Mouse (Mus musculus): ENCODE measurements around the gene Elfn2. TPM values are rescaled to one million over a fixed set of nuclear protein-coding genes. Genes with fewer than 3 reads are reported as not detected.

Gene Elfn2
- polyA plus RNA-seq, 1 experiment from 2014 or later, result 0.03 TPM

DNA sequence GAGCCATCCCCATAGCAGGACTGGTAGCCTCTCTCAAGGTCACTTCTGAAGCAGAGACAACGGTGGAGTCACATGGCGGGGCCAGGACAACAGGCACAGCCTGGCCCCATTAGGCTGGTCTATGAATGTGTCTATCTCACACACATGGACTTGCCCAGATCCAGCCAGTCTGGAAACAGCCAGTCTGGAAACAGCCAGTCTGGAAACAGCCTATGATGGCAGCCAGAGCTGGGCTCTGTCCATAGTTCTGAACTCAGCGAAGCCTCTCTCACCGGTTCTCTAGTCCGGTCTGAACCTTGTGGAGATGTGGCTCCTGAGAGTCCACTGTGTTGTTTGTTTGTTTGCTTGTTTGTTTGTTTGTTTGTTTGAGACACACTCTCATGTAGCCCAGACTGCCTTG is 31.3 kb upstream of the Elfn2 start:
- H3K27ac ChIP-seq, result no peak overlapping the region
- 42% methylated on average over 5 of the region's 5 CpGs for WGBS
- no peak overlapping the region for H3K4me2 ChIP-seq
- no peaks in the 10 kb centered on the region for H3K4me1 ChIP-seq (replicated peaks)
- H3K9me3 ChIP-seq, result no peaks in the 10 kb centered on the region
- ATAC-seq (ENCODE audit: insufficient number of reproducible peaks, insufficient read depth, low FRiP score, low TSS enrichment, low read depth), result no peak
- no peaks in the 10 kb centered on the region for H3K36me3 ChIP-seq
- H3K27me3 ChIP-seq, result no peaks in the 10 kb centered on the region
- H3K4me3 ChIP-seq (replicated peaks), result no peak overlapping the region
- no peak overlapping the region for H3K9ac ChIP-seq (replicated peaks)

DNA sequence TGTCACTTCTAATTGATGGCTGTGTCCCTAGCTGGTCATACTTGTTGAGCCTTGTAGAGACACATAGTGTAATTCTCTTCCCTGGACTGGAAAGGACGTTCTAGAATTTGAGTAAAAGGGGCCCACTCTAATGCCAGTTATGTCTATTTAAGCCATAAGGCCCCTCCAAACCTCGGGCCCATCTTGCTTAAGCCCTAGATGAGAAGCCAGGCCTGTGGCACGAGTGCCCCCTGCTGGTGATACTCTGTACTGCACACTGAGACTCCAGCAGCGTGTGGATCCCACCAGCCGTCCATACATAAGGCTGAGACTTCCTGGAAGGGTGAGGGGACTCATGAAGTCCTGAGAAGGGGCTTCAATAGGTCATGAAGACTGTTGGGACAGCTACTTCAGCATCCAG is 25.6 kb upstream of the Elfn2 start:
- no peak overlapping the region for H3K4me2 ChIP-seq
- 4% methylated on average over 5 of the region's 5 CpGs for WGBS
- no peak overlapping the region for H3K27ac ChIP-seq
- no peaks in the 10 kb centered on the region for H3K4me1 ChIP-seq (replicated peaks)
- no peak overlapping the region for H3K4me3 ChIP-seq (replicated peaks)
- H3K9ac ChIP-seq (replicated peaks), result no peak overlapping the region
- no peak for ATAC-seq (ENCODE audit: insufficient number of reproducible peaks, insufficient read depth, low FRiP score, low TSS enrichment, low read depth)
- H3K36me3 ChIP-seq, result no peaks in the 10 kb centered on the region
- no peaks in the 10 kb centered on the region for H3K9me3 ChIP-seq
- H3K27me3 ChIP-seq, result no peaks in the 10 kb centered on the region; the same call in 1 of the 2 replicates

DNA sequence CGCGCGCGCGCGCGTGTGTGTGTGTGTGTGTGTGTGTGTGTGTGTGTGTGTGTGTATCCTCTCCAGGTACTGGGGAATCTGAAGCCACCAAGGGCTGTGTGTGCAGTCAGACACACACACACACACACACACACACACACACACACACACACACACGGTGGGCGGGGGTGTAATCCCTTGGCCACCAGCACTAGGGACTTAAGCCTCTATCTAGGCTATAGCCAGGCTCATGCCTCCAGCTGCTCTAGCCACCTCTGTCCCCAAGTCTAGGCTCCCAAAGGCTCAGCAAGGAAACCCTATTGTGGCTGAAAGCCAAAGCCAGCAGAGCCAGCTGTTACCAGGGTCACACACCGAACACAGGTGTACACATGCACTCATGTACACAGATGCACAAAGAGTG is 24.3 kb upstream of the Elfn2 start:
- H3K9ac ChIP-seq (replicated peaks), result no peak overlapping the region
- ATAC-seq (ENCODE audit: insufficient number of reproducible peaks, insufficient read depth, low FRiP score, low TSS enrichment, low read depth), result no peak
- no peak overlapping the region for H3K4me3 ChIP-seq (replicated peaks)
- H3K36me3 ChIP-seq, result no peaks in the 10 kb centered on the region
- peaks cover 1% of the 10 kb centered on the region; the same call in 1 of the 2 replicates for H3K27me3 ChIP-seq
- H3K4me1 ChIP-seq (replicated peaks), result no peaks in the 10 kb centered on the region
- no peak overlapping the region for H3K4me2 ChIP-seq
- 78% methylated on average over 3 of the region's 10 CpGs for WGBS
- no peak overlapping the region for H3K27ac ChIP-seq
- H3K9me3 ChIP-seq, result no peaks in the 10 kb centered on the region

DNA sequence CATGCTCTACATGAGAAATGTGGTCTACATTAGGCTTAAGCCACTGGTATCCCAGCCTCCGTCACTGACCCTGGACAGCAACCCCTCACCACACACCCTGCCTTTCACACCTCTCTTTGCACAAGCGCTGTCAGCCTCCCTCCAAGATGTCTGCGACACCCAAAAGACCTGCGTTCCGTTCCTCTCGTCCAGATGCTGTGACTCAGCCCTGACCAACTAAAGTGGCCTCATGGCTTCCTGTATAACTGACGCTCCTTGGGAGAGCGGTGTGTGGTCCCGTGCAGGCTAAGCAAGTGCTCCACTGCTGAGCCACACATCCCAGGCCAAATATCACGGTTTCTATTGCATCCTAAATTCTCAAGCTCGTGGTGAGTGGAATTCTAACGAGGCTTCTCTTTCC is 22.1 kb upstream of the Elfn2 start:
- Histone ChIP-seq H3K9me3 (no peaks in the 10 kb centered on the region), H3K4me3 (replicated peaks) (no peak overlapping the region), H3K36me3 (no peaks in the 10 kb centered on the region), H3K9ac (replicated peaks) (no peak overlapping the region), H3K4me2 (no peak overlapping the region), H3K4me1 (replicated peaks) (no peaks in the 10 kb centered on the region), H3K27me3 (peaks cover 23% of the 10 kb centered on the region), H3K27ac (no peak overlapping the region)
- no peak for ATAC-seq (ENCODE audit: insufficient number of reproducible peaks, insufficient read depth, low FRiP score, low TSS enrichment, low read depth)
- 52% methylated on average over 12 of the region's 12 CpGs for WGBS

DNA sequence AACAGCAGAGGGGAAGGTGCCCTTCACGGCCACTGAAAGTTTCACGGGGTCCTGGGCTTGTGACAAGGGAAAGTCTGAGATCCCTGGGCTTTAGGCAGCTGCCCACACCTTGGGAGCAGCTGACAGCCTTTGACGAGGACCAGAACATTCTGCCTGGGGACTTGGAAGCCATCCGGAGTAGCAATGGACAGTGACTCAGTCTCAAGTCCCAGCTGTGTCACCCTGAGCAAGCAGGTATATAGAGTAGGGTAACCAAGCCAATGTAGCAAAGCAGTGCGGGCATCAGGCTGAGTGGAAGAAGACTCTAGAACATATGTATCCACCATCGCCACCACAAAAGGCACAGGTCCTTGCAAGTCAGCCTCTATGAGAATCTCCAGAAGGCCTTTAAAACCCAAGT is 18.6 kb upstream of the Elfn2 start:
- no peaks in the 10 kb centered on the region for H3K4me1 ChIP-seq (replicated peaks)
- H3K27ac ChIP-seq, result no peak overlapping the region
- no peaks in the 10 kb centered on the region for H3K36me3 ChIP-seq
- H3K9ac ChIP-seq (replicated peaks), result no peak overlapping the region
- peaks cover 31% of the 10 kb centered on the region for H3K27me3 ChIP-seq
- no peak overlapping the region for H3K4me2 ChIP-seq
- 41% methylated on average over 6 of the region's 6 CpGs for WGBS
- no peak overlapping the region for H3K4me3 ChIP-seq (replicated peaks)
- no peak for ATAC-seq (ENCODE audit: insufficient number of reproducible peaks, insufficient read depth, low FRiP score, low TSS enrichment, low read depth)
- H3K9me3 ChIP-seq, result no peaks in the 10 kb centered on the region

DNA sequence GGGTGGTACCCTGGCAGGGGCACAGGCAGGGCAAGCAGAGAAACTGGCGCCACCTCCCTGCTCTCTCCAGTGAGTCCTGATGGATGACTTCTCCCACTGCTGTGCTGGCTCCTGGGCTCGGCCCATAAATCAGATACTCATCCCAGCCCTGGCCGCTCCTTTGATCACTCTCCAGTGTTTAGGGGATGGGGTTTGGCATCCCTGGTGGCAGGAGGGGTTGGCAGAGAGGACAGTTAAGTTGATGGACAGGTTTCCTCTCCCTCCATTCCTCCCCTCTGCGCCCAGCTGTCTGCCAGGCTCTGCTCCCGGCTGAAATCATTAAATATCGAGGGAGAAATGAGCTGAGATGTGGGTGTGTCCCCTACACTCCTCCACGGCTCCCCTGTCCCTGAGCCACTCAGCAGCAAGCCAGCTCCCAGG is 18.1 kb upstream of the Elfn2 start:
- WGBS, result 10% methylated on average over 7 of the region's 7 CpGs
- H3K4me3 ChIP-seq (replicated peaks), result no peak overlapping the region
- H3K4me1 ChIP-seq (replicated peaks), result no peaks in the 10 kb centered on the region
- no peak overlapping the region for H3K27ac ChIP-seq
- H3K9ac ChIP-seq (replicated peaks), result no peak overlapping the region
- H3K9me3 ChIP-seq, result no peaks in the 10 kb centered on the region
- H3K27me3 ChIP-seq, result peaks cover 31% of the 10 kb centered on the region
- no peak overlapping the region for H3K4me2 ChIP-seq
- no peaks in the 10 kb centered on the region for H3K36me3 ChIP-seq
- ATAC-seq (ENCODE audit: insufficient number of reproducible peaks, insufficient read depth, low FRiP score, low TSS enrichment, low read depth), result no peak

DNA sequence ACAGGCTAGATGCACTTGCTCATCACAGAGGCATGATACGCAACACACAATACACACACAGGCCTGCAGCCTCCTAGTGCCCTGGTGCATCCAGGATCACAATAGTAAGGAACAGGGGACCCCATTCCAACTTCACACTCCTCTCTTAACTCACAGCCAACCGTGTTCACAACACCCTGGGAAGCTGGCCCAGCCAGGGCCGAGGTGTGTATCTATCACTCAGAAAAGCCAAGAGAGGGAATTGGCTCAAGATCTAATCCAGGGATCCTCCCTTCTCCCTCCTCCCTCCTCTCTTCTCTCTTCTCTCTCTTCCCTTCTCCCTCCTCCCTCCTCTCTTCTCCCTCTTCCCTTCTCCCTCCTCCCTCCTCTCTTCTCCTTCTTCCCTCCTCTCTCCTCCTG is 17.6 kb upstream of the Elfn2 start:
- Histone ChIP-seq H3K27me3 (peaks cover 31% of the 10 kb centered on the region), H3K4me3 (replicated peaks) (no peak overlapping the region), H3K9me3 (no peaks in the 10 kb centered on the region), H3K9ac (replicated peaks) (no peak overlapping the region), H3K4me2 (no peak overlapping the region), H3K27ac (no peak overlapping the region), H3K4me1 (replicated peaks) (no peaks in the 10 kb centered on the region), H3K36me3 (no peaks in the 10 kb centered on the region)
- WGBS, result 50% methylated on average over 3 of the region's 3 CpGs
- ATAC-seq (ENCODE audit: insufficient number of reproducible peaks, insufficient read depth, low FRiP score, low TSS enrichment, low read depth), result no peak

DNA sequence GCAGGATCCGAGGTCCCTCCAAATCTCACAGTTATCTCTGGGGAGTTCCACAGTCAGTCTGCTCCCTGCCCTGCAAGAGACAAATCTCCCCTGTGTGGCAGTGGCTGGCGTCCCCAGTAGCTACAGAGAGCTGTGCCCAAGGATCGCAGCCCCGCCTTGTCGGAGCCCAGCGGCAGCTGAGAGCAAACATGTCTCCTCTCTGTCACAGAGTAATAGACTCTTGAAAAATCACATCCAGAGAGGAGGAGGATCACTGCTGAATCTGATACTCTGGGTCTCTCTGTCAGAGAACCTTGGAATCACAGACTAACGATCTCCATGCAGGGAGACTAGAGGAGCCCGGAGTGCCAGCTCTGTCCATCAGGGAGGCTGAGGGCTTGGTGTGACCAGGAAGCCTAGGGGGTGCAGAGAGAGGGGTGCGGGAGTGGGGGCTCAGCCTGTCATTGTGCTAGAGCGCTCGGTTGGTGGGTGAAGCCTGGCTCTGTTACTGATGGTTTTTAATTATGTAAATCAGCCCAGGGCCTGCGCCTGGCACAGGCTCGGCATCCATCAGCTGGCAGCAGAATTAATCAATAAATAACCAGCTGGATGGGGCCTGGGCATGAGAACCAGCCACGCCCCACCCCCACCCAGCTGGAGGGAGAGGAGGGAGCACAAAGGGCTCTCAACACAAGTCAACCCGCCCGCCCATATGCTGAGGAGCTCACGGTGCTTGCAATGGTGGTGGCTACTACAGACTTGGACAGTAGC is 17.0 kb upstream of the Elfn2 start:
- ATAC-seq (ENCODE audit: insufficient number of reproducible peaks, insufficient read depth, low FRiP score, low TSS enrichment, low read depth), result no peak
- WGBS, result 40% methylated on average over 17 of the region's 17 CpGs

DNA sequence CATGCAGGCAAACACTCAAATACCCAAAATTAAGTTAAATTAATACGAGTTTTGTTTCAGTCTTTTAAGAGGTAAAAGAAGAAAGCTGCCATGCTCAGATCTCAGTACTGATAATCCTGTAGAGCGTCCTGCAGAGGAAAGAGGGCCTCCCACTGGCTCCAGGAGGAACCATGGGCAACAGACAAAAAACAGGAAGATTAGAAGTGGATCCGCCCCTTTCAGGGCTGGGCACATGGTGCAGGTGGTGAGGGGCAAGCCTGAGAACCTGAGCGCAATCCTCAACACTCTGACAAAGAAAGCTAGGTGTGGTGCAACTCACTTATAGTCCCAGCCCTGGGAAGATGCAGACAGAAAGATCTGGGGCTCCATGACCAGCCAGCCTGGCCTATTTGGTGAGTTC is 13.3 kb upstream of the Elfn2 start:
- H3K27me3 ChIP-seq, result peaks cover 23% of the 10 kb centered on the region
- no peak overlapping the region for H3K4me3 ChIP-seq (replicated peaks)
- 68% methylated on average over 4 of the region's 4 CpGs for WGBS
- H3K4me1 ChIP-seq (replicated peaks), result no peaks in the 10 kb centered on the region
- no peak overlapping the region for H3K9ac ChIP-seq (replicated peaks)
- H3K4me2 ChIP-seq, result no peak overlapping the region
- H3K9me3 ChIP-seq, result no peaks in the 10 kb centered on the region
- no peak overlapping the region for H3K27ac ChIP-seq
- no peaks in the 10 kb centered on the region for H3K36me3 ChIP-seq
- no peak for ATAC-seq (ENCODE audit: insufficient number of reproducible peaks, insufficient read depth, low FRiP score, low TSS enrichment, low read depth)

More for the DNA sequence above, 17.0 kb upstream of the Elfn2 start:
- Histone ChIP-seq H3K36me3 (no peaks in the 10 kb centered on the region), H3K4me1 (replicated peaks) (no peaks in the 10 kb centered on the region), H3K9ac (replicated peaks) (no peak overlapping the region), H3K27me3 (peaks cover 31% of the 10 kb centered on the region), H3K27ac (no peak overlapping the region), H3K4me2 (no peak overlapping the region), H3K4me3 (replicated peaks) (no peak overlapping the region), H3K9me3 (no peaks in the 10 kb centered on the region)

DNA sequence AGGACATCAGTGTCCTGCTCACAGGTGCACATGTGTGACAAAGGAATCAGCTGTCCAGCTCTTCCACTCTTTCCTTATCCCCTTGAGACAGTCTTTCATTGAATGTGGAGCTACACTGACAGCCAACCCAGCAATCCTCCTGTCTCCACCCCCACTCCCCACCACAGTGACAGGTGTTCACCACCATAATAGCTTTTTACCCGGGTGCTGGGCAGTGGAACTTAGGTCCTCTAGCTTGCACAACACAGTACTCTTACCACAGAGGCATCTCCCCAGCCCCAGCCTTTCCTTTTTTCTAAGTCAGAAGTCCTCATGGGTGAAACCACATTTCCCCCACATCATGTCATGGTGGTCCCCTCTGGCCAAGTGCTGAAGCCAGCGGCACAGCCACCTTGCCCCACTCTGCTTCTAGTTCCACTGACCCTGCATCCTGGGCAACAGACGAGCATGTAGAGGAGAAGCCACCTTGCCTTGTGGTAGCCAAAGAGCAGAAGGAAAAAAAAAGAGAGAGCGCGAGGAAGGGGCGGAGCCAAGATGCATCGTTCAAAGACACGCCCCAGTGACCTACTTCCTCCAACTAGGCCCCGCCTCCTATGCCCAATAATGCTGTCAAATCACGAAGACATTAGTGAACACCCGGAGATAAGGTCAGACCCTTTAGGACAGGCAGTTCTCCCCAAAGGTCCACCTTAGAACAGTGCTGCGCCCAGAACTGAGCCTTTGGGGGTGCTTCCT is 11.9 kb upstream of the Elfn2 start:
- no peak for ATAC-seq (ENCODE audit: insufficient number of reproducible peaks, insufficient read depth, low FRiP score, low TSS enrichment, low read depth)
- H3K9me3 ChIP-seq, result no peaks in the 10 kb centered on the region
- 79% methylated on average over 12 of the region's 12 CpGs for WGBS
- H3K4me1 ChIP-seq (replicated peaks), result no peaks in the 10 kb centered on the region
- no peak overlapping the region for H3K4me3 ChIP-seq (replicated peaks)
- H3K36me3 ChIP-seq, result no peaks in the 10 kb centered on the region
- peaks cover 9% of the 10 kb centered on the region for H3K27me3 ChIP-seq
- no peak overlapping the region for H3K4me2 ChIP-seq
- no peak overlapping the region for H3K9ac ChIP-seq (replicated peaks)
- H3K27ac ChIP-seq, result no peak overlapping the region

DNA sequence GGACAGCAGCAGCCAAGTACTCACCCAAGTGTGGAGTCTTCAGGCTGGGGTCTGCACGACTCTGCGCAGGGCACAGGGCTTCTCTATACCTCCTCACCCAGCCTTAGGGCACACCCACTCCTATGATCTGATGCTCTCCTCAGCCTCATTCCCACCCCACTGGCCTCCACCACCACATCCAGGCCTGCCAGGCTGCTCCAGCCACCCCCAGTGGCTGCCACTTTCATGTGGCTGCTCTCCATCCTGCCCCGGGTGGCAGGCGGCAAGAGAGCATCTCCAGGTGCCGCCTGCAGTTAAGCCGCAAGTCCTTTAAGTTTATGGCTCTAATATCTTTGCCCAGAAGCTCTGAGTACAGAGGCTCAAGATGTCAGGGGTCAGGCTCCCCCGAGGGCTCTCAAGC is 8.1 kb upstream of the Elfn2 start:
- peaks cover 19% of the 10 kb centered on the region for H3K27me3 ChIP-seq
- H3K9ac ChIP-seq (replicated peaks), result no peak overlapping the region
- no peaks in the 10 kb centered on the region for H3K9me3 ChIP-seq
- 27% methylated on average over 7 of the region's 7 CpGs for WGBS
- ATAC-seq (ENCODE audit: insufficient number of reproducible peaks, insufficient read depth, low FRiP score, low TSS enrichment, low read depth), result no peak
- no peaks in the 10 kb centered on the region for H3K4me1 ChIP-seq (replicated peaks)
- H3K4me3 ChIP-seq (replicated peaks), result no peak overlapping the region
- H3K4me2 ChIP-seq, result no peak overlapping the region
- no peak overlapping the region for H3K27ac ChIP-seq
- H3K36me3 ChIP-seq, result no peaks in the 10 kb centered on the region
